Mouse (Mus musculus) layer of hippocampus, postnatal 14 days (tissue): Measurements from ENCODE around the gene Acox2. TPM values are rescaled to one million over a fixed set of nuclear protein-coding genes. Genes with fewer than 3 reads are reported as not detected.
A peak's percentile ranks its signal among the peaks of the same experiment; 100 is the strongest.

Experiments used
- DNase-seq, 2 experiments: peaks; one replicate each; pipeline ENCODE4 v3.0.0; 2021 to 2022; ENCODE audit warnings: low spot score in 2 of 2, mixed read lengths in 1 of 2
- total RNA-seq, 2 experiments: library from RNA; stranded (reverse); gene quantifications; 2 replicates each; pipeline ENCODE4 v1.2.3; 2021

Gene Acox2
- total RNA-seq, 2 experiments from 2014 or later, result 0.62 TPM; not detected in 1

GRCm38 (mm10) chr14:8214299-8215207 is 44.6 kb downstream of the Acox2 start:
- DNase-seq, result peak in 1 of 2 experiments; percentile 72

- peak; percentile 95 to 97 for DNase-seq
Measured at GRCm38 (mm10) chr14:8213803-8214224, 45.3 kb downstream of the Acox2 start, which contains the start of gene Kctd6. TSS of gene Kctd6 (plus strand) at chr14:8214140.

DNA sequence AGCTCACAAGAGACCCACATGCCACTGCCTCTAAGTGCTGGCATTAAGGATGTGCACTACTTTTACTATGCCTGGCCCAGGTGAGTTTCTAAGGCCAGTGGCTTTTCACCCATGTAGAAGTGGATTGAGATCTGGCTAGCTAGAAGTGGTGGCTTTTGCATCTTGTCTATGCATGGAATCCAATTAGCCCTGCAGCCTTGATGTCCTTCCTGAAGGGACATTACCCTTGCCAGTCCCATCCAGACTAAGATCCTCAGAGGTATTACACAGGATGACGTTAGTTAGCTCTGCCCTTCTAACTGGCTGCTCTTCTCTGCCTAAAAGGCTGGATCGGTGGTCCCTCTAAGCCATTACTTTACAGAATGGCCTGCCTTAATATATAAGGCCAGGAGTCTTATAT is 46.2 kb downstream of the Acox2 start:
- DNase-seq, result no peak

DNA sequence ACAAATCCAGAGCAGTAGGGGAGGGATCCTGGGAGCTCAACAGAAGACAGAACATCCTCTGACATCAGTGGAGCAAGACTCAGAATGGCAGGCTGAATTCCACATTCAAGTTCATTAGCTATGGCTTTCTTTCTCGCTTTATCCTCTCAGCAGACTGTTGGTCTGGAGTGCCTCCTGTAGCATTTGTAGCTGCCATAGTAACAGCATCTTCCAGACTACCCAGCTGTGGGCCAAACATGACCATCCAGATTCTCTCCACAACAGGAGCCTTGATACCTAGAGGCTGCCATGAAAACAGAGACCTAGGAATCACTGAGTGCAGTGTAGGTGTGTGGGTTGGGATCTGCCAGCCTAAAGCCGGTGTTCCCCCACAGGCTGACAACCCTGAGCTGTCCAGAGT is 49.3 kb downstream of the Acox2 start:
- no peak for DNase-seq

- peak; percentile 78 to 84 for DNase-seq
Measured at GRCm38 (mm10) chr14:8208876-8209275, 50.3 kb downstream of the Acox2 start.

- no peak for DNase-seq
Measured at GRCm38 (mm10) chr14:8207543-8207942, 51.6 kb downstream of the Acox2 start.

- no peak for DNase-seq
Measured at GRCm38 (mm10) chr14:8207105-8207504, 52.0 kb downstream of the Acox2 start.

GRCm38 (mm10) chr14:8206179-8206910 is 52.8 kb downstream of the Acox2 start:
- DNase-seq, result no peak

DNA sequence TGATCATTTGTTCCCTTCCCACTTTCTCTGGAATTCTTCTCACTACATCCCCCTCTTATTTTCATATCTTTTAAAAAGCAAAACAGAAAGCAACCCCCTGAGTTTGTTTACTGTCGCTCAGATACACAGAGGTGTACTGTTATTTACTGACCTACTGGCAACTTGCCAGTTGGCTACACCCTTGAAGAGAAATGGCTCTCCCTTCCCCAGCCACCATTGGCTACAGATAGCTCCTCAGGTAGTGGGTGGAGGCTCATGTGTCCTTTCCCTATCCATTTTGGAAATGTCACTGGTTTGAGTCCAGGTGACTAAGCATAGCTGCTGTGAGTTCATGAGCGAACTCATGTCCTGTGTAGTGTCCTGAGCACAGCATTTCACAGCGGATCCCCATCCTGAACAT is 57.4 kb downstream of the Acox2 start:
- DNase-seq, result no peak

- no peak for DNase-seq
Measured at GRCm38 (mm10) chr14:8200769-8201168, 58.4 kb downstream of the Acox2 start.

DNA sequence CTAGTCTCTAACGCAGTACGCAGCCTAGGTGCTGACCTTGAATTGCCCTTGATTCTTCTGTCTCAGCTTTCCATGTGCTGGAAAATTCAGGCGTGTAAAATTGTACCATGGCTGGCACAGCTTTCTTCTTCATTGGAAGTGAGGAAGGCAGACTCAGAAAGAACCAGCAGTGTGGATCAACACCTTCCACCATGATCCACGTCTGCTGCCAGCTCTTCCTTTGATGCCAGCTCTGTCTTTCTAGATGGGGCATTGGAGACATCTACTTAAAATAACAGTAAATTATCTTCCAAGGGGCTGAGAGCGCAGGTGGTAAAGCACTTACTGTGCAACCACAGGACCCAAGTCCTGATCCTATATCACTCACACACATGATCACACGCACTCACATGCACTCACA is 66.4 kb downstream of the Acox2 start:
- DNase-seq, result no peak

GRCm38 (mm10) chr14:8191331-8191965 is 67.7 kb downstream of the Acox2 start:
- DNase-seq, result no peak

DNA sequence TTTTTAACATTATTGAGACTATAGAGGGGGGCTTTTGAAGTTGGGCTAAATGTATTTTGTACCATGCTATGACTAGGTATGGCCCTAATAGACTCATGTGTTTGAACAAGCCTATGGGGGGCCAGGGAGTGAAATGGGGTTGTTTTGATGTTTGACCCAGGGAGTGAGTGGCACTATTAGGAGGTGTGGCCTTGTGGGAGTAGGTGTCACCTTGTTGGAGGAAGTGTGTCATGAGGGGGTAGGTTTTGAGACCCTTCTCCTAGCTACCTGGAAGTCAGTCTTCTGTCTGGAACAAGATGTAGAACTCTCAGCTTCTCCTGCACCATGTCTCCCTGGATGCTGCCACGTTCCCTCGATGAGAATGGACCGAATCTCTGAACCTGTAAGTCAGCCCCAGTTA is 68.6 kb downstream of the Acox2 start:
- no peak for DNase-seq

- DNase-seq, result peak in 1 of 2 experiments; percentile 83
Measured at GRCm38 (mm10) chr14:8186278-8187045, 72.7 kb downstream of the Acox2 start.

DNA sequence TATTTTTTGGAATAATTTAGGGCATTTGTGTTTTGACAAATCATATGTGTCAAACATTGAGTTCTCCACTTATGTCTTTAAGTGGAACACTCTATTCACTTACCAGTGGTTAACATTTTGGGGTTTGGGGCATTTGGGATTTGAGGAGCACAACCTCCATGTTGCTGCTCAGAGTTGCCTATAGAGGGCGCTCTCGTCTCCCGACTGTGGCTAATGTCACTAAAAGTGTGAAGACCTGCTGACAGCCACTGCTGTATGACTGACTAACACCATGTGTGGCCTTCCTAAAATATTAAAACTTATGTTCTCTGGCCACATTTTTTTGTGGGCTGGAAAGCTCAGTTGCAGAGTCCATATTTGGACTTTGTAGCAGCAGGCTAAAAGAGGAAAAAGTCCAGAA is 75.8 kb downstream of the Acox2 start:
- DNase-seq, result no peak

DNA sequence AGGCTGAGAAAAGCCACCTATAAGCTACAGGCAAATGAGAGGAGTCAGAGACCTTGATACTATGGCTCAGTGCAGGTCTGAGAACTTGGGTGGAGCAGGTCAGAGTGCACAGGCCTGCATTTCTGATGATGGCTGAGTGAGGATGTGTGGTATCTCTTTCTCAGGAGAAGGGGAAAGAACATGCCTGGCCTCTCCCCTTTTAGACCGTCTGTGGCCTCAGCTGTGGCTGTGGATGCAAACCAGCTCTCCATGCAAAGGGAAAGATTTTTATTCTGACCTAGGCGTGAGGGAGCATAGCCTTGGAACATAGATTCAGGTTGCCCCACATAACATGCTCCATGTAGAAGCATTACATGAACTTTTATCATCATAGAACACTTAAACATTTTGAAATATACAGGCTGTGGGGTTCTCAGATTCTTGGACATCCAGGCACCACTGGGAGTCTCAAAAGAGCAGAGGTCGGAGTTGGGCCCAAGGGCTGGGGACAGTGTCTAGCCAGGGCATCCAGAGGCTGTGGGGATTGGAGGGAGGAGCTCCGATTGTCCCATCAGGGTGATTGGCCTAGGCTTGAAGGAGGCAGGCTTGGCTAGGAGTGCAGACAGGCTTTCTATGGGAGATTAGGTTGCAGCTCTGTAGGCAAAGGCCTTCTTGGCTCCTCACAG is 78.7 kb downstream of the Acox2 start:
- DNase-seq, result no peak

- DNase-seq, result no peak
Measured at GRCm38 (mm10) chr14:8176251-8176650, 82.9 kb downstream of the Acox2 start.
